Mouse (Mus musculus) left cerebral cortex, postnatal 25 days (tissue): ENCODE measurements at regions not wholly inside any gene's neighbourhood (a gene's known extent, or its start where the extent isn't known, plus 50 kb on each side); places are given as distances from the start of the nearest gene placed in this dataset.
A peak's percentile ranks its signal among the peaks of the same experiment; 100 is the strongest.

Source experiments
- DNase-seq, 2 experiments: peaks; one replicate each; pipeline ENCODE4 v3.0.0; 2022; ENCODE audit warnings: low spot score in 2 of 2, mixed read lengths in 1 of 2
- intact Hi-C: fragments of 180-260 bp; cut with DNase I; formaldehyde crosslinking; loops from one replicate; pipeline ENCODE4 v1.15.1; 2025

DNA sequence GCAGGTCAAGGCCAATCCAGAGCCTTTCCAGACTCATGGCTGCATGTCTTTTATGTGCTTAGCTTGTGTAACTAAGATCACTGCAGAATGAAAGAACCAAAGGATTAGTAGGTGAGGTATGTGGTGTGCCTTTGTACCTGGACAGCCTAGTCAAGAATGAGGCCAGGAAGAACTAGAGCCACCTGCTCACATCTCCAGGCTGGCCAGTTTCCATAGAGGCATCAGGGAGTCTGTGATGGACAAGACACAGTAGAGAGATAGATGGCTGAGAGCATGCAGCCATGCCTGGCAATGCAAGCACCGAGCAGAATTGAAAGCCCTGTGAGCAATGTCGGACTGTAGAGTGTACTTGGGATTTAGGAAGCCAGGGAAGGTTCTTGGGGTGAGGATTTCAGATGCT lies 186.5 kb downstream of the Icos start:
- intact Hi-C loops = no loop called here
- no peak for DNase-seq

DNA sequence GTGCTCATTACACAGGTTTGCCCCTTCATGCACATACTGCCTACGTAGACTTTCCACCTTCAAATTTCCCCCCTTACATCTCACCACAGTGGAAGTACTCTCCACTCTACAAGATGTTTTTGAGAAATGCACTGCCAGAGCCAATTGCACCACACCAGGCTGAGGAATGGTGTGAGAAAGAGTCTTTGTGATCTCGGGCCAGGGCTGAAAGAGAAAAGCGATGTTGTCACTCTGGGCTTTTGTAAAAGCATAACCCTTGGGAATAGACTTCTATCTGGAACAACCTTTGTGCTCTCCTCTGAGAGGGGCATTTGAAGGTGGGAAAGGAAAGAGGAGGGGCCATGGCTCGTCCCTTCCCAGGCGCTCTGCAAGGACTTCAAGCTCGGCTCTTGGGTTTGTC lies 194.2 kb downstream of the Icos start:
- intact Hi-C loops = no loop called here
- no peak for DNase-seq

DNA sequence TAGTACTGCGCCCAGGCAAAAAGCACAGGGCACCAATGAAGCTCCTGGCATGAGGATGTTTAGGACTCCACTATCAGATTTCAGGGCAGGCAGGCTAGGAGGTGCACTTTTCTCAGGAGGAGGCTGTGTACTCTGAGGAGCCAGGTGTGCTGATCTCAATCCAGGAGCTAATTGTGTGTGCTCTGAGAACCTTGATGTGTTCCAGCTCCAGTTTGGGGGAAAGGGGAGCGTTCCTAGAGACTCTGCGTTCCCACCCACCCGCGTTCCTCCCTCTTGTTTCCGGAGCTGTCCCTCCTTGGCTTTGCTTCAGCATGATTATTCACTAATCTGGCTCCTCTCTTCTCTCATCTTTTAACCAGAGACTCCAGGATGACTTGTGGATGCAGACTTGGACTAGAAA lies 195.2 kb downstream of the Icos start:
- no peak for DNase-seq
- intact Hi-C loops = no loop called here

DNA sequence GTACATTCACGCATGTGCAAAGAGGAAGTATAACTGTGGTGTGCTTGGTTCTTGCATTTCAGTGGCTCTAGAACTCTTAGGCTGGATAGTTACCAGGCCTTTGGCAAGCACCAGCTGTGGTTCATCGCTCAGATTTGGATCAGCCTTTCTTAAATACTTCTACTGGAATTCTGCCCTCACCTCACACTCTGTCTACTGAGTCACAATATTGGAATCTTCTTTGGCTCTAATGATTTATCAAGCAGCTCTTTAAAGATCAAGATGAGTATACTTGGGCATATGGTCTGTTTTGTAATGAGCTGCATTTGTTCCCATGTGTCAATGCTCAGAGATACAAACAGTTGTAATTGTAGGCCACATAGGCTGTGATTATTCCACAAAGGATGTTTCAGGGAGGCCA lies 197.5 kb downstream of the Icos start:
- DNase-seq = no peak
- intact Hi-C loops = no loop called here

DNA sequence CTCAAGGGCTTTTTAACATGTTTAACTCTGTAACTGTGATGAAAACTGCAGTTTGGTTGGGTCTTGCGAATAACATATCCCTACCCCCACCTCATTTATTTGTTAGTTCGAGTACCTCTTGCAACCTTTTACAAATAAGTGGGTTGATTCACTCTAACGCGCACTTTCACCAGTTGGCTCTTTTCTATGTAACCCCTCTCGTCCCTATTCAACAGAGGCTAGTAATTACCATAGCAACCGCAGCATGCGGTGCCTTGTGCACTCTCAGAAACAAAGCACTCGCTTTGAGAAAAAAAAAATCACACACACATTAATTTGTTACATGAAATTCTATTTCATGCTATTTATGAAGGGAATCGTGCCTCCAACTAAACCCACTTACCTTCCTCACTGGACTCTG lies 201.7 kb downstream of the Icos start:
- intact Hi-C loops = no loop called here
- no peak for DNase-seq

DNA sequence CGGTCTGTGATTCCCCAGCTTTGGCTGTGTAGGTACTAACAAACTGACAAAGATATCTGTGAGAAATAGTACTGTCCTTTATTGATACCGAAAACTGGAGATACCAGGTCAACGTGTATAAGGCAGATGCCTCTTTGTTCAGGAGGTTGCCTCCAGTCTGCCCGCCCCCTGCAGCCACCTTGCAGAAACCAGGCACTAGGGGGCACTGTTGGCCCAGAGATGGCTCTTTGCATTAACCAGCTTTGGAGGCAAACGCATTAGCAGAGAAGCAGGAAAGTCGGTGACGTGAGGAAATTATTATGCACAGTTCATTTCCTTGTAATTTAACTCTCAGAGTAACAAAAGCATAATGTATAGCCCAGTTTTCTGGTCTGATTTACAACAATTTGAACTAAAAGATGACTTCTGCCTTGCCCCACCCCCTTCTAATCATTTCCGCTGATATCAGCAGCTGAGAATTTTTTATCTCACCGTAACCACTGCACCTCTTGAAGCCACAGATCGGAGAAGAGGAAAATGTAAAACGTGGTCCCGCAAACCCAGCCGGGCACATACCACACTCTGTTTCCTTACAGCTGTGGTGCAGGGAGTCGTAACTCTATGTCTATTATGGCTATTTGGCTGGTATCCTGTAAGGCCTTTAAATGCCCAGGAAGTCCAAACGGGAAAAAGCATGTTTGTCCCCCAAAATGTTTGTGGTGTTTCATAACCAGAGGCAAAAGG lies 203.5 kb downstream of the Icos start:
- peak; percentile 87 to 92 for DNase-seq
- intact Hi-C loops = loop anchor here (1.0 to 5.0 kb wide), 5 partner anchors 196 to 1806 kb away; partner anchors contain the start of gene Nrp2

DNA sequence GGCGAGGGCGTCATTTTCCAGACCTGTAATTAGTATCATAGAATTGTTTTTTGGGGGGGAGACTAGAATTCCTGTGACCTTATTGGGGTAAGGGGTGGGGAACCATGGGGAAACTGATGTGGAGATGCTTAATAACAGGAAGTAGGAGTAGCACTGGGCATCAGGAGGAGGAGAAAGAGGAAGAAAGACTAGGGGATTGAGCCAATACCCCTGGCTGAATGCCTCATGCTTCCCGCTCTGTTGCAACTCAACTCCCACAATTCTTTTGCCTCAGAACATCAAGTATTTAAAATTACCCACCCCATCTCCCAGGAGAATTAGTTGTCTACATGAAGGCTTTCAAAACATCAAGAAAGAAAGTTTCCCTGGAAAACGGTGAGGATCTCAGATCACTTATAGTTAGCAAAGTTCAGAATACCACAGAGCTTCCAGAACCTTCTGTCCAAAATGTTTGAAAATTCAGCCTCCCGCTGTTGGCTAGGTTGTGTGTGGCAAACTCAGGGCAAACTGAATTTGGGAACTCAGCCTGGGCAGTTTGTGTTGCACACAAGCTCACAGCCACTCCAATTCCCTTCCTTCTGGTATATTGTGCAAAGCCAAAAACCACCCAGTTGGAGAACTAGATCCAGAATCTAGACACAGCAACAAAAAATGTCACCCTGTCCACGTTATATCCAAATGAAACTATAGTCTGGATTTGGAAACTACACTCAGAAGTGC lies 209.8 kb downstream of the Icos start:
- intact Hi-C loops = no loop called here

DNA sequence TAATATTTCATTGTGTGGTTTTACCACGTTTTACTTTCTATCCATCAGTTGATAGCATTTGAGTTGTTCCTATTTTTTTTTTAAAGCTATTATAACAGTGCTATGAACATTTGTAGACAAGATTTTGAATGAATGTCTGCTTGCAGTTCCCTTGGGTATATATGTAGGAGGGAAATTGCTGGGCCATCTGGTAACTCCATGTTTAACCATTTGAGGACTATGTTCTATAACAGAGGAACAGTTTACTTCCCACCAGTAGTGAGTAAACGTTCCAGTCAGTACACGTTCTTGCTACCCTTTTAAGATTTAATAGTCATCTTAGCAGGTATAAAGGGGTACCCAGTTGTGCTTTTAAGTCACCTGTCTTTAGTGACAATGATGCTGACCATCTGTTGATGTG lies 213.2 kb downstream of the Icos start:
- DNase-seq = peak in 1 of 2 experiments; percentile 34
- intact Hi-C loops = no loop called here

More for the DNA sequence above, 209.8 kb downstream of the Icos start:
- no peak for DNase-seq

DNA sequence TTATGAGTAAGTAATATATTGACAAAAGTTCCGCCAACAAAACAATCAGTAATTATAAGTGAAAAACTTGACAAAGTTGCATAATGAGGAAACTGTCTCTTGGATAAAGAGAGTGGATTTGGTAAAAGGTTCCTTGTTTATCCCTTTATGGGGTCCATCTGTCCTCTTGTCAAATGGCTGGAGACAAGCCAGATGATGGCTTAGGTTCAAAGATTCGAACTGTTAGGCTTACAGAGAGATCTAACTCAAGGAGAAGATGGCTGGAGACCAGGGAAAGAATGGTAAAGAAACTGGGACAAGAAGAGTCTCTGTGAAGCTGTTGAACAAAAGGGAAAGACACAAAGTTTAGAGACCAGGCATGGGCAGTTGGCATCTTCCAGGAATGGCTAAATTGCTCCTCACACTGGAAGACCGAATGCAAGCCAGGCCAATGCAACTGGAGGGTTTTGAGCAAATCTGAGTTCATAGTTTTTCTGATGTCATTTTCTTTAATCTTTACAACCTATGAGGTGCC lies 220.9 kb downstream of the Icos start:
- DNase-seq = no peak
- intact Hi-C loops = no loop called here

DNA sequence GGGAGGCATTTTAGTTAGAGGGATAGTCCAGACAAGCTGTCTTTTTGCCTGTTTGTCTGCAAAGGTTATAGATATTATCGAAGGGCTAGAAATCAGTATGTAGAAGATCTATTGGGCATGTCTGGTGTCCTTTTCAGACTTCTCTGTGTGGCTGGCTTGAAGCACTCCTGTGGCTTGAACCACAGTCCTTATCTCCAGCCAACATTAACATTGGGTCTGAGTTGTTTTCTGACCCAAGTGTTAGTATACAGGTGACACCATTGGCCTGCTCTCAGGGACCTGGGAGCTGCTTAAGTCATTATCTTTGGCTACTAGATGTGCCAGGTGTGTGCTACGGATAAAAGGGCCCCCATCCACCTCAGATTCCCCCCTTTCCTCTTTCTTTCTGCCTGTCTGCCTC lies 223.3 kb downstream of the Icos start:
- no peak for DNase-seq
- intact Hi-C loops = no loop called here

DNA sequence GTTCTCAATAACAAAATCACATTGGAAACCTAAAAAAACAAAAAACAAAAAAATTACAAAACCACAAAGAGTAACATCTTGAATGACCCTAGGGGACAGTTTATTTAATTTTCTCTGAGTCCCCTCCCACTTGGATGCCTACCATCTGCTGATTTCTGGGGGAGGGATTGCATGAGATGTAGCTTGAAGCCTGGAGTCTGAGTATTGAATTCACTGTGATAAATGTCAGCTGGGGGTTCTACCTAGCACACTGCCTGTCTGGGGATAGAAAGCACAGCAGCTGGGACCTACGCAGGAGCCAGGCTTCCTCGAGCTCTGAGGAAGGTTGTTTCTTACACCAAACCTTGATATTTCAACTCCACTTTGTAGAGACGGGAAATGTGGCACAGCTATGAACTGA lies 224.4 kb downstream of the Icos start:
- intact Hi-C loops = no loop called here
- DNase-seq = no peak

DNA sequence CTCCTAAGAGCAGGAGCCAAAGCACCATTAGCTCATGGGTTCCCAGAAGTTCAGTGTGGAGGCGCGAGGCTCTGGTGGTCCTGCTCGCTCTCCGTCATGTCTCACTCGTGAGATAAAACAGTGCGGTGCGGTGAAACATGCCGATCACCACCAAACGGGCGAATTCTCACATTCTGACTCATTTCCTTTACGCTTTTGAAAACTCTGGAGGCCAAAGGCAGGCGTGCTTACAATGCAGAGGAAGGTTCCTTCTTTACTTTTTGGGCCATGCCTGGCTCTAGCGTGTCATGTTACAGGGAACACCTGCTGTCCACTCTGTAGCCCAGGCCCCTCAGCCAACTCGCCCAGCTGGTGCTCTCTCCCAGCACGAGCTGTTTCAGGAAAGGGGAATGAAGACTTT lies 225.4 kb downstream of the Icos start:
- intact Hi-C loops = no loop called here

DNA sequence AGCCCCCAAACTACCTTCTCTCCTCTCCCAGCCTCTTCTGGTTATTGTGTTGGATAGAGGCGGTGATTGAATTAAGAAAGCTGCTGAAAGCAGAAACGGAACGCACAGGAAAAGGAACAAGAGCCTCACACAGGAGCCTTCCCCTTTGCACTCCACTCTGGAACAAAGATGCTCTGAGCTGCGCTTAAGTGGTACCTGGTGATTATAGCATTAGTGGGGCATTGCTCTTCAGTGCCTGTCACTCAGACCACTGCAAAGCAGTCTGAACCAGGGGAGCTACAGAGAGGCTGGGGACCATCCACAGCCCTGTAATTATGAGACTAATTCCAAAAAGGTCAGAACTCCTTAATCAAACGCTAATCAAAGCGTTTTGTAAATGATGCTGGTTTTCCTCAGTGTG lies 225.9 kb downstream of the Icos start:
- intact Hi-C loops = no loop called here

More for the DNA sequence above, 225.4 kb downstream of the Icos start:
- DNase-seq = peak in 1 of 2 experiments; percentile 19

DNA sequence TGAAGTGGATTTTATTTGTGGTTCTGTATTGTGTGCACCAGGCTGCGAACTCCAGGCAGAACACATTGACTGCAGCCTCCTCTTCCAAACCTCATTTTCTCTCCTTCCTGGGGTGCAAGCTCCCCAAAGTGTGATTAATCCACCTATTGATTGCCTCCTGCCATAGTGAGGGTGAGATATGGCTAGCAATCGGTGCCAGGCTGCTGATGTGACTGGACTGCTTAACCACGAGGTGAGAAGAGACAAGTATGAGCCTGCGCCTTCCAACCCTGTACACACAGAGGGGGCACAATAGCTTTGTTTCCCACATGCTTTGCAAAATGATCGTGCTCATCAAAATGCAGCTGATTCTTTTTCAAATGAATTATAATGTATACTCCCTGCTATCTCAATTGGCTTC lies 227.4 kb downstream of the Icos start:
- intact Hi-C loops = no loop called here
- DNase-seq = no peak

More for the DNA sequence above, 225.9 kb downstream of the Icos start:
- no peak for DNase-seq

DNA sequence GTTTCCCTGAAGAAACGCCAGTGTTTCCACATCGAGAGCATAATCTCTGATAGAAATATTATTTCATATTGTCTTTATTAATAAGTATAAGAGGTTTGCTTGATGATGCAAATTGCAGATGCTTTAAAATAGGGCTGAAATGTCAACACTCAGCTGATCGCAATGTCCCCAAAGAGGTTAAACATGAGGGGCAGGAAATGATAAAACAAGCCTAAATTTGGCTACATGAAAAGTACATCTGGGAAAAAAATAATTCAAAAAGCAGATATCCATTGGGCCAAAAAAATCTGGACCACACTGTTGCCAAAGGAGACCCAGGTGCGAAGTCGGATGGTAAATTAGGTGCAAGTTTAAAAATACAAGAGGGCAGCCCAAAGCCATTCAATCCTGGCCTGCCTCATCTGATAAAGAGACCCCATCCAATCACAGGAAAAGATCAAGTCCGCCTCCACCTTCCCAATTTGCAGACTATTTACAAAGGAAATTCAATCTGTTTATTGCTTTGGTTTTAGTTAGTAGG lies 229.2 kb downstream of the Icos start:
- DNase-seq = no peak
- intact Hi-C loops = no loop called here

DNA sequence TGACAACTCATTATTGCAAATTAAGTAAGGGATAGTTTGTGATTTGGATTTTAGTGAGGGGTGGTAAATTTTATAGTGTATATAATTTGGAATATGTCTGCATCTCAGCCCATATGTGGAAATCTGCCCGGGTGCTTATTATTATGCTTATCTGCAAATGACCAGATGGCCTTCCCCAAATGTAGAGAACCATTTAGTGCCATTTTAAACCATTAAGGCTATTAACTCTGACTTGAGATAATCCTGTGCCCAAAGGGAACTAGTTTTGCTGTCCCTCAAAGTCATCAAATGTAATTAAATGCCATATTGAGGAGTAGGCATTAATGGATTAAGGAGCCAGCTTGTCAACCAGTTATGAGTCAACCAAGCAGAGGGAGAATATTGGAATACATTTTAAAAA lies 230.7 kb downstream of the Icos start:
- intact Hi-C loops = no loop called here
- DNase-seq = no peak

DNA sequence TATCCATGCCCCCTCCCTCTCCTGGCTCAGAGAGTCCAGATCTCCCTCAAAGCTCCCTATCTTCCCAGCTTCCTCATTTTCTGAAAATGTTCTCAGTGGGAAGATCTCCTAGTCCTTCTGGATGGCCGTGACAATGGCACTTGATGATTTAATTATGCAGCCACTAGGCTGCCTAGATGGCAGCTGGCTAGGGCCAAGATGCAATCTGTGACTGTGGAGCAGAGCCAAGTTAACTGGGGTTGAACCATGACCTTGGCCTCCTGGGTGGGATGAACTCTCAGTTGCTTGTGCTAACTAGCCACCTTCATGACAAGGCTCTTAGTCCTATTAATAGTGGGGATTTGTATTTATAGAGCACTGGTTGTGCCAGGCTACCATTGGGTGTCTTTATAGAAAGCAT lies 243.4 kb downstream of the Icos start:
- intact Hi-C loops = no loop called here

DNA sequence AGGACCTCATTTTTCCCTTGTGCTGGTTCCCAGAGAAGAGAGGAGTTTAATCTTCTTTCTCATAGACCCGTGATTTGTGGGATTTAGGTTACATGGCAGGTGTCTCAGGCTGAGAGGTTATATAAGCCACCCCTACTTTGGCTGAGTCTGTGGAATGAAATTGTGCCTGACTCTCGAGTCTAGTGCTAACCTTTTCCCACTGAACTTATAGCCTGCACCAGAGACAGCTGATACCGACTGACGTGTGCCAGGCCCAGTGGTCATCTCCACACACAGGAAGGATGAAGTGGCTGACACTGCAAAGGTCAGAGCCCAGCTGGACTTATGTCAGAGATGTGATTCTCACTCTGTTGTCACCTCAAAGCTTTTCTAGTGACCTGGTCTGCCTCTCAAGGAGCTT lies 251.2 kb downstream of the Icos start:
- intact Hi-C loops = no loop called here
- no peak for DNase-seq

More for the DNA sequence above, 243.4 kb downstream of the Icos start:
- no peak for DNase-seq

DNA sequence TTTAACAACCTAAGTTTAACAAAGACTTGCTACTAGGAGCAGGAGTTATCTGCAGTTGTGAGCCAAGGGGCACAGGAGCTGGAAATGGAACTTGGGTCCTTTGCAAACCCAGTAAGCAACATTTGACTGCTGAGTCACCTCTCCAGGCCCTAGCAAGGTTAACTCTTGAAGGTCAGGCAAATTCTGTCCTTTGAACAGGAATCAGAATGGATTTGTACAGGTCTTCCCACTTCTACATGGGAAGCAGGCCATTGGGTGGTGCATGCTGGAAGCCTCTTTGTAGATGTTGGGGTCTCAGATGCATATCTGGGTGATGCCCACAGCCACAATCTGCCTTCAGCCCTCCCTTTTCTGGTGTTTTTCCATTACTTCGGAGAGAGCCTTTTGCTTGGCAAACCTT lies 255.3 kb downstream of the Icos start:
- DNase-seq = no peak
- intact Hi-C loops = no loop called here

DNA sequence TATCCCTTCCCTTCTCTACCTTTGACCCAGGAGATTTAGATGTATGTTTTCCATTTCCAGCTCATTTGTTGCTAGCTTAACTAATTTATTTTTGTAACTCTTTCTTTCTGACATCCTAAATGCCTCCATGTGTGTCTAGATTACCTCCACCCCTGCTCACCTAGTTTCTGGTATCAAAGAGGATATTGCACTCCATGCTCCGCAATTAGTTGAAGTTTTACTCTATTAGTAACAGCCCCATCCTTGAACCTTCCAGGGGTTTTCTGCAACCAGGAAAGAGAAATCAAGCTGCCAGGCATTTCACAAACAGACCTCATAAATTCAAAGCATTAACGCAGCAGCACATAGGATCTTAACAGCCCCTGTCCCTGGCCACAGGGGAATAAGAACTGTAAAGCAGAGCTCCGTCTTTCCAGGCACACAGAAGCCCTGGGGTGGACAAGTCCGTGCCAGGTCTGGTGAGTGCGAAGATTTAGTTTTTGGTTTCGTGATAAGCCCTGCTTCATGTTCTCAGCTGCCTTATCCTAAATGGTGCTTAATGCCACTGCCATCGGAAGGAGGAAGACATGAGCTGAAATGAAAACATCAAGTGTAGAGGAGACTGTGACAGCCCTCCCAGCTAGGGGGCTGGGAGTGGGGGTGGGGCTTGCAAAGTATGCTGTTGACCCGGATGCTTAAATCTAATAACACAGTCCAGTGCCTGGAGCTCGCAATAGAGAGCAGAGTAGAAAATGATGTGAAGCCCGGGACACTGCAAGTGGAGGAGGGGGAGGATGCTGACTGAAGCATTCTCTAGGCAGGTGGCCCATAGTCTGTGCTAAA lies 256.0 kb downstream of the Icos start:
- intact Hi-C loops = no loop called here
- no peak for DNase-seq
